Mouse (Mus musculus): ENCODE results near the gene Timm50. TPM values are rescaled to one million over a fixed set of nuclear protein-coding genes. Genes with fewer than 3 reads are reported as not detected.

Gene Timm50
- total and polyA plus RNA-seq, 3 experiments = 86.3 to 145 (median 126) TPM

- Histone ChIP-seq H3K4me2 (ENCODE audit: insufficient read depth, low read depth, poor library complexity, severe bottlenecking) (no peak overlapping the region), H3K4me3 (replicated peaks in 1 of 3; ENCODE audit: low read depth in 2 of 3, low read length in 2 of 3, poor library complexity in 1 of 3) (no peak overlapping the region)
- dilution Hi-C loops (cut with MboI; ENCODE audit: extremely low pct_ligation_motif_present, extremely low pct_unique_long_range_greater_than_20kb, low sequenced_read_pairs) = no loop called here
Measured at GRCm38 (mm10) chr7:28341381-28341780, 29.5 kb upstream of the Timm50 start.

DNA sequence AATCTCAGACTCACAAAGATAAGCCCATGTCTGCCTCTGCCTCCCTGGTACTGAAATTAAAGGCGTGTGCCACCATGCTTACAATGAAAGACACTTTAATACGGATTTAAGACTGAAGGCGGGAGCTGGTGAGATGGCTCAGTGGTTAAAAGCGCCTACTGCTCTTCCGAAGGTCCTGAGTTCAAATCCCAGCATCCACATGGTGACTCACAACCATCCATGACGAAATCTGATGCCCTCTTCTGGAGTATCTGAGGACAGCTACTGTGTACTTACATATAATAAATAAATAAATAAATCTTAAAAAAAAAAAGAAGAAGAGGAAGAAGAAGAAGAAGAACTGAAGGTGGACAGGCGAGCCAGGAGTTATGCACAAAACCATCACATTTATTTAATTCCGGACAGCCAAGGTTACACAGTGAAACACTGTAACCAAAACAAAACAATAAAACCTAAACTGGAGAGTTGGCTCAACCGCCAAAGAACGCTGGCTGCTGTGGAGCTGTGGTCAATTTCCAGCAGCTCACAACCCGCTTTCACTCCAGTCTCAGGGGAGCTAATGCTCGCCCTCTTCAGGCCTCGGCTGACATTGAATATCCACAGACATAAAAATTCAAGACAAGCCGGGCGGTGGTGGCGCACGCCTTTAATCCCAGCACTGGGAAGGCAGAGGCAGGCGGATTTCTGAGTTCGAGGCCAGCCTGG, 27.5 kb upstream of the Timm50 start:
- TF ChIP-seq MAX (IDR thresholded peaks at IDR 0.05; ENCODE audit: low read length) = 0 out of 2 replicates have a peak, but pooled peaks have one; percentile 22
- 0 out of 2 replicates have a peak, but pooled peaks have one; percentile 33 for TF ChIP-seq IRF4 (IDR thresholded peaks at IDR 0.05; ENCODE audit: low read depth, low read length)
- peak; percentile 37; the same call in 1 of the 2 replicates for TF ChIP-seq ELF1 (IDR thresholded peaks at IDR 0.05; ENCODE audit: low read depth, low read length)
- TF ChIP-seq BHLHE40 (IDR thresholded peaks at IDR 0.05; ENCODE audit: low read depth, low read length) = 0 out of 2 replicates have a peak, but pooled peaks have one; percentile 26
- TF ChIP-seq POLR2A (IDR thresholded peaks at IDR 0.05; ENCODE audit: low read depth, low read length) = 0 out of 2 replicates have a peak, but pooled peaks have one; percentile 39
- no peak for TF ChIP-seq MXI1 (IDR thresholded peaks at IDR 0.05; ENCODE audit: low read depth, low read length)
- TF ChIP-seq USF2 (conservative IDR thresholded peaks at IDR 0.05; ENCODE audit: low read depth, low read length) = no peak
- TF ChIP-seq RCOR1 (conservative IDR thresholded peaks at IDR 0.05; ENCODE audit: low read depth, low read length) = no peak
- no peak for TF ChIP-seq JUND (conservative IDR thresholded peaks at IDR 0.05; ENCODE audit: low read depth, low read length)
- TF ChIP-seq TBP (conservative IDR thresholded peaks at IDR 0.05; ENCODE audit: low read depth, low read length) = 0 out of 2 replicates have a peak, but pooled peaks have one; percentile 57
- 0 out of 2 replicates have a peak, but pooled peaks have one; percentile 44 for TF ChIP-seq KAT2A (IDR thresholded peaks at IDR 0.05; ENCODE audit: insufficient replicate concordance, low read length)
- TF ChIP-seq TCF12 (IDR thresholded peaks at IDR 0.05; ENCODE audit: low read depth, low read length) = no peak
- peak; percentile 46; the same call in 1 of the 2 replicates for TF ChIP-seq ZNF384 (IDR thresholded peaks at IDR 0.05; ENCODE audit: low read depth, low read length)
- TF ChIP-seq HCFC1 (IDR thresholded peaks at IDR 0.05; ENCODE audit: low read depth, low read length) = 0 out of 2 replicates have a peak, but pooled peaks have one; percentile 10
- 0 out of 2 replicates have a peak, but pooled peaks have one; percentile 31 for TF ChIP-seq CHD2 (IDR thresholded peaks at IDR 0.05; ENCODE audit: low read length)
- peak; percentile 14 for TF ChIP-seq RAD21 (IDR thresholded peaks at IDR 0.05; ENCODE audit: low read depth, low read length)
- TF ChIP-seq MAZ (IDR thresholded peaks at IDR 0.05; ENCODE audit: low read depth, low read length) = no peak
- TF ChIP-seq CTCF (conservative IDR thresholded peaks at IDR 0.05 in 1 of 2, IDR thresholded peaks at IDR 0.05 in 1 of 2; ENCODE audit: low read depth in 2 of 2, low read length in 2 of 2) = peak in 1 of 2 experiments; percentile 71; a peak in 2 of 4 replicates
- Histone ChIP-seq H3K27me3 (replicated peaks) (no peaks in the 10 kb centered on the region), H3K36me3 (replicated peaks in 1 of 2; ENCODE audit: control insufficient read depth in 1 of 2, insufficient read depth in 1 of 2, low read length in 1 of 2) (peaks cover 14 to 23% of the 10 kb centered on the region in 2 experiments), H3K4me1 (ENCODE audit: control insufficient read depth in 1 of 2, insufficient read depth in 2 of 2) (peaks cover 9 to 23% of the 10 kb centered on the region in 2 experiments), H3K4me2 (ENCODE audit: insufficient read depth, low read depth, poor library complexity, severe bottlenecking) (peak overlapping the region; percentile 54), H3K27ac (ENCODE audit: insufficient read depth, low read depth) (peak overlapping the region; percentile 85), H3K9me3 (replicated peaks; ENCODE audit: low read length) (no peaks in the 10 kb centered on the region), H3K79me2 (replicated peaks; ENCODE audit: control insufficient read depth, extremely low read depth, insufficient read depth, poor library complexity, severe bottlenecking) (peaks cover 38% of the 10 kb centered on the region), H3K4me3 (replicated peaks in 1 of 3; ENCODE audit: low read depth in 2 of 3, low read length in 2 of 3, poor library complexity in 1 of 3) (peak overlapping the region; percentile 51 to 93 (median 81)), H3K9ac (ENCODE audit: insufficient read depth, low read depth) (peak overlapping the region; percentile 81)
- dilution Hi-C loops (cut with MboI; ENCODE audit: extremely low pct_ligation_motif_present, extremely low pct_unique_long_range_greater_than_20kb, low sequenced_read_pairs) (no loop called here), in situ Hi-C loops (cut with MboI; ENCODE audit: low pct_ligation_motif_present, low pct_unique_long_range_greater_than_20kb, low sequenced_read_pairs) (no loop called here)
- DNase-seq (ENCODE audit: extremely low read depth) = peak; percentile 88

More at GRCm38 (mm10) chr7:28341381-28341780, 29.5 kb upstream of the Timm50 start:
- Histone ChIP-seq H3K36me3 (replicated peaks in 1 of 2; ENCODE audit: control insufficient read depth in 1 of 2, insufficient read depth in 1 of 2, low read length in 1 of 2) (peaks cover 0 to 5% of the 10 kb centered on the region in 2 experiments), H3K27ac (ENCODE audit: insufficient read depth, low read depth) (no peak overlapping the region), H3K9me3 (replicated peaks; ENCODE audit: low read length) (no peaks in the 10 kb centered on the region), H3K79me2 (replicated peaks; ENCODE audit: control insufficient read depth, extremely low read depth, insufficient read depth, poor library complexity, severe bottlenecking) (peaks cover 18% of the 10 kb centered on the region), H3K9ac (ENCODE audit: insufficient read depth, low read depth) (no peak overlapping the region), H3K27me3 (replicated peaks) (no peaks in the 10 kb centered on the region), H3K4me1 (ENCODE audit: control insufficient read depth in 1 of 2, insufficient read depth in 2 of 2) (peaks cover 0 to 7% of the 10 kb centered on the region in 2 experiments; a peak in 2 of 4 replicates)
- DNase-seq (ENCODE audit: extremely low read depth) = no peak
- in situ Hi-C loops (cut with MboI; ENCODE audit: low pct_ligation_motif_present, low pct_unique_long_range_greater_than_20kb, low sequenced_read_pairs) = no loop called here
- TF ChIP-seq TCF12 (IDR thresholded peaks at IDR 0.05; ENCODE audit: low read depth, low read length) (no peak), MYC (IDR thresholded peaks at IDR 0.05; ENCODE audit: low read depth, low read length) (no peak), RAD21 (IDR thresholded peaks at IDR 0.05; ENCODE audit: low read depth, low read length) (no peak), MAZ (IDR thresholded peaks at IDR 0.05; ENCODE audit: low read depth, low read length) (no peak), CHD2 (IDR thresholded peaks at IDR 0.05; ENCODE audit: low read length) (no peak), CHD1 (IDR thresholded peaks at IDR 0.05; ENCODE audit: low read depth, low read length) (no peak), KAT2A (IDR thresholded peaks at IDR 0.05; ENCODE audit: insufficient replicate concordance, low read length) (no peak), EP300 (IDR thresholded peaks at IDR 0.05; ENCODE audit: low read length) (no peak), SIN3A (IDR thresholded peaks at IDR 0.05; ENCODE audit: low read length) (no peak), TBP (conservative IDR thresholded peaks at IDR 0.05; ENCODE audit: low read depth, low read length) (no peak), USF1 (IDR thresholded peaks at IDR 0.05; ENCODE audit: low read depth, low read length) (no peak), PAX5 (IDR thresholded peaks at IDR 0.05; ENCODE audit: low read length) (no peak), MEF2A (IDR thresholded peaks at IDR 0.05; ENCODE audit: borderline replicate concordance, low read depth, low read length) (no peak), JUND (conservative IDR thresholded peaks at IDR 0.05; ENCODE audit: low read depth, low read length) (no peak), ZNF384 (IDR thresholded peaks at IDR 0.05; ENCODE audit: low read depth, low read length) (no peak), MAFK (IDR thresholded peaks at IDR 0.05; ENCODE audit: insufficient replicate concordance, low read length) (no peak), MXI1 (IDR thresholded peaks at IDR 0.05; ENCODE audit: low read depth, low read length) (no peak), IRF4 (IDR thresholded peaks at IDR 0.05; ENCODE audit: low read depth, low read length) (no peak), JUN (IDR thresholded peaks at IDR 0.05; ENCODE audit: insufficient read depth, low read depth, low read length) (no peak)

Measured in CH12.LX (cell line).